Mouse (Mus musculus) cerebellum, postnatal 36 days (tissue): ENCODE measurements at regions not wholly inside any gene's neighbourhood (a gene's known extent, or its start where the extent isn't known, plus 50 kb on each side); places are given as distances from the start of the nearest gene placed in this dataset.
"Not testable (repeated sequence)": the region's sequence is repeated elsewhere in the genome, so short reads cannot be mapped to it uniquely, and the experiment has no call there.

ENCODE experiments used
- DNase-seq, 2 experiments: peaks; one replicate each; pipeline ENCODE4 v3.0.0; 2021 to 2022; ENCODE audit warnings: mixed read lengths in 2 of 2

GRCm38 (mm10) chr16:30686536-30686935 is 87.0 kb downstream of the Fam43a start:
- DNase-seq: no peak

DNA sequence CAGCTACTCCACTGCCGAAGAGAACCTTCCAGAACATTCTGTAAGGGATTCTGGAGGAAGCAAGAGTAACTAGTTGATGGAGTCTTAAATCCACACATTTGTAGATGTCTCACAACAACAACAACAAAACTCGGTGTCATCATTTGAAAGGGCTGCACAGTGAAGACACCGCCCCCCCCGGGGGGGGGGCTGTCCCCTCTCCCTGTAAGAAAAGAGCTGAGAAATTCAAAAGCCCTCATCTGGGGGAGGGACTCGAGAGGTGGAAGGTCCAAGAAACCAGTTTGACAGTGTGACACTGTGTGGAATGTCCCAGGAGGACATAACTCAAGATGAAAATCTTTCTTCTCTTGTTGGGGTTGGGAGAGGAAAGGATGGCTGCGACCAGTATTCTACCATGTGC is 87.7 kb downstream of the Fam43a start:
- DNase-seq: no peak

- DNase-seq: no peak
Measured at GRCm38 (mm10) chr16:30687682-30688081, 88.2 kb downstream of the Fam43a start.

- no peak for DNase-seq
Measured at GRCm38 (mm10) chr16:30690531-30690930, 91.0 kb downstream of the Fam43a start.

- no peak for DNase-seq
Measured at GRCm38 (mm10) chr16:30691964-30692363, 92.4 kb downstream of the Fam43a start.

GRCm38 (mm10) chr16:30692541-30693141 is 93.1 kb downstream of the Fam43a start:
- no peak for DNase-seq

GRCm38 (mm10) chr16:30693206-30693605 is 93.7 kb downstream of the Fam43a start:
- DNase-seq: no peak

DNA sequence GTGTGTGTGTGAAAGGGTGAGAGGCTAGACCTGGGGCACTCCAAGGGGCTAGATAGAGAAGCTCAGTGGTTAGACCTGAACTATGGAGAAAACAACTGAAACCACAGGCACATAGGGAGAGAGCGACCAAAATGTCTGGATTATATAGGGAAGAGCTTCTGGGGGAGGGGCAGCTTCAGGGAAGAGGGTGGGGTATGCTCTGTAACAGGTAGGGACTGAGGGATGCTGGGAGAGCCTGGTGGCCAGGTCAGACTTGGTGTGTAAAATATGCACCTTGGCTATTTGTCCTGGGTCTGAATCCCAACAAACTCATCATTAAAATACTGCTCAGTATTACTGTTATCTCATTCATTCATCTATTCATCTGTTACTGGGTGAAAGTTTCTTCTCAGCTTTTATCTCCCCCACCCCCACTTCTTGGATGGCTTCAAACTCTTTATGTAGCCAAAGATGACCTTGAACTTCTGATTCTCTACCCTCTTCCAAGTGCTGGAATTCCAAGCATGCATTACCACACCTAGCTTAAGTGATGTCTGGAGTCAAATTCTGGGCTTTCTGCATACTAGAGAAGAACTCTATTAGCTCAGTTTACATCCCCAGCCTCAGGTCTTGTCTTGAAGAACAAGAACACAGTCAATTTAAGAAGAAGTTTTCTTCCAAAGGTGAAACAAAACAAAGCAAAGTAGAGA is 94.5 kb downstream of the Fam43a start:
- no peak for DNase-seq

- no peak for DNase-seq
Measured at GRCm38 (mm10) chr16:30695691-30696090, 96.2 kb downstream of the Fam43a start.

- DNase-seq: no peak
Measured at GRCm38 (mm10) chr16:30697209-30697608, 97.7 kb downstream of the Fam43a start.

DNA sequence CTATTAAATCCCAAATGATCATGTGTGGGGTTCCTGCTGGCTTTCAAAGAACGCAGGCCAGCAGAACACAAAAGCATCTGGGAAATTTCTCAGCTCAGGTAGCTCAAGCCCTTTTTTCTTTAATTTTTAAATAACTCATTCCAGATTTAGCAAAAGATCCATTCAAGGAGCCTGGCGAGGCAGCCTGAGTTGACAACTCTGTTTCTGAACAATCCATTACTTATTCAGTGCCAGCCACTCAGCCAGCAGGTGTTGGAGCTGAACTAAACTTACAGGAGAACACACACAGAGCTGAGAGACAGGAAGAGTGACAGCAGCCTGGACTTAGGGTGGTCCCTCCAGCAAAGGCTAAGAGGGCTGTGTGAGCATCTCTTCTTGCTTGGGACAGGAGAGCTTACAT is 98.3 kb downstream of the Fam43a start:
- no peak for DNase-seq

GRCm38 (mm10) chr16:30703831-30704230 is 104.3 kb downstream of the Fam43a start:
- no peak for DNase-seq

GRCm38 (mm10) chr16:30709501-30709900 is 110.0 kb downstream of the Fam43a start:
- no peak for DNase-seq

DNA sequence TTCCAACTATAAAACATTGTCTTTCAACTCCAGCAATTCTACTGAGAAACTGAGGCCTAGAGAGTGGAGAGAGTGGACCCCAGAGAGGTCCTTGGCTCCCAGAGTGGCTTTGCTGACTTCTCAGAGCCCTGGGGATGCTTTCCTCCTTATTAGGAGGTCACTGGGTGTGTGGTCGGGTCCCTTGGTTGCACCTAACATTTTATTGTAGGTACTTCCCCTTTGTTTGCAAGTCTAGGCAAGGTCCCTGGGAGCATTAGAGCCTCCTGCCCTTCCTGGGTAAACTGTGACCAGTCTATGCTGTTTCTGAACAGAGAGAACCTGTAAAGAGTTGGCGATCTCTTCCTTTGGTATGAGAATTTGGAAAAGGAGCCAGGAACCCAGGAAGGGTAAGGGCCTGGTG is 110.5 kb downstream of the Fam43a start:
- no peak for DNase-seq

- DNase-seq: no peak
Measured at GRCm38 (mm10) chr16:30712570-30712969, 113.0 kb downstream of the Fam43a start.

GRCm38 (mm10) chr16:30717577-30717976 is 118.1 kb downstream of the Fam43a start:
- not testable (repeated sequence) for DNase-seq

DNA sequence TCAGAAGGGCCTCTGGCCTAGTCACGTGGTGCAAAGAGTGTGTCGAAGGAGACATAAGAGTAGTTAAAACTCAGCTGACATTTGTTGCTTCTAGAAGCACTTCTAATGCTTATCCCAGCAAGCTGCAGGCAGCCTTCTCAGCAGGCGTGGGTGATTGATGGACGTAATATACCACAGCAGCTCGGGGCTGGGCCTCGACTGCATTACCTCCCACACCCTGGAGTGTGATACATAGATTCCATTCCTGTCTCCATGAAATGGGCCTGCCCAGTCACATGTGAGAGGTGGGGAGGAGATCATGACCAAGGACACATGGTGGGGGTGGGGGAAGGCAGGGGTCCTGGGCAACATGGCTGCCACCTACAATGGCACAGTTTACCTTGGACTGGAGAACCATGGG is 121.3 kb downstream of the Fam43a start:
- DNase-seq: no peak

DNA sequence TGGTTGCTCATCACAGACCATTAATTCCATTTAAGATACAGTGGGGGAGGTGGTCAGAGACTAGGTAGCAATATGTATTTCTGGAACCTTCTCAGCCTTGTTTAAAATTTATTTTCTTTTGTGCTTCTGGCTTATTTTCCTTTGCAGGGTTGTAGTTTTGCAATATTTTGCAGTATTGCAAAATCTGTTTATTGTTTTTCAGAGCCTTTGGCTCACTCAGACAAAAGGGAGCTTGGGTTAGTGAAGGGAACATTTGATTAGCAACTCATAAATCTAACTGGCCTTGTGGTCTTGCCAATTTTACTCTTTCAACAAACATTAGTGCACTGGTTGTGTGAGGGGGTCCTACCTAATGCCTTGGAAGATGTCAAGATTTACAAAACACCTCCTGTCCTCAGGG is 121.7 kb downstream of the Fam43a start:
- DNase-seq: no peak

DNA sequence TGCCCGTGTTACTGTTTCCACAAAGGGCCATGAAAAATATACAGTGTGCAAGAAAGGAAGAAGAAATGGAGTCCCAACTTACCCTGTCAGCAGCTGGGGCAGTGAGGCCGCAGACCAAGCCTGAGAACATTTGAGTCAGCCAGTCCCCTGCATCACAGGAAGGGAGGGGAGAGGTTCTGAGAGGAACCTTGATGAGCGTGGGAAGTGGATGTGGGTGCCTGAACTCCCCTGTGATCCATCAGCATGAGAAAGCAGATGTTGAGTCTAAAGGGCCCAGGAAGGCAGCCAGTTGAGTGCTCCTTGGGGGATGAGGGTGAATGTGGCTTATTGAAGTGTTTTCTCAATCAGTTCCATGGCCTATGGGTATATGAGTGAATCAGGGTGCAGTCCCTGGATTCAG is 122.8 kb downstream of the Fam43a start:
- DNase-seq: no peak

DNA sequence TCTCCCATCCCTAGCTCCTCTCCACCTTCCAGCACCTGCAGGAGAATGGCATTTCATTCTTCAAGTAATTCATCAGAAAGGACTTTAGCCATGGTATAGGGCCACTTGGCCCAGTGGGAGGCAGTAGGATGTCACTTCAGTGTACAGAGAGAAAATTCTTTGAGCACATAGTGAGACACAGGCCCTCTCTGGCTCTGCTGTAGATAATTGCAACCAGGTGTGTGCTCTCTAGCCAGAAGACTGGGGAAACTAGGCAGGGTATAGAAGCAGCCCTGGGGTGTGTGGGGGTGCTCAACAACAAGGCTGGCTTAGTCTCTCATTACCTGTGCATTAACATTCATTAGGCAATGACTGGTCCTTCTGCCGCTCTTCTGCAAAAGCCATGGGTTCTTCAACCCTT is 125.1 kb downstream of the Fam43a start:
- DNase-seq: no peak

GRCm38 (mm10) chr16:30732770-30733415 is 133.4 kb downstream of the Fam43a start:
- no peak for DNase-seq

DNA sequence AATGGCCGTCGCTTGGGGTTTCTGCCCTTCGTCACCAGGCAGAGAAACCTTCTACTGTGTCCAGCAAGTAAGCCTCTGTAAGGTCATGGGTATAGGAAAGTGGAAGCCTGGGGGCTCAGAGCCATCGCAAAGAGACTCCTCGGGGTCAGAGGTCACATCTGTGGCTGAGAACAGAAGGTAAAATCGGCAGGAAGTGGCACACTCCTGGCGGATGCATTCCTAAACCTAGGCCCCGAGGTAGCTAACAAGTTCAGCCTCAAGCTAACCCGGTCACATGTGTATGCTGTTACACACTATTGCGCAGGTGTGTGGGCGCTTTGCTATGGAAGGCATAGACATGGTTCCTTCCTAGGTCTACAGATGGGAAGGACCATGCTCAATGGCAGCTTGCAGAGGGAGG is 134.0 kb downstream of the Fam43a start:
- no peak for DNase-seq

- no peak for DNase-seq
Measured at GRCm38 (mm10) chr16:30735360-30735759, 135.8 kb downstream of the Fam43a start.

GRCm38 (mm10) chr16:30735969-30736368 is 136.4 kb downstream of the Fam43a start:
- DNase-seq: no peak
